Mouse (Mus musculus): ENCODE data around the gene Mea1. TPM values are rescaled to one million over a fixed set of nuclear protein-coding genes. Genes with fewer than 3 reads are reported as not detected.

The Mea1 gene
- 45.7 TPM for total RNA-seq (2023)

DNA sequence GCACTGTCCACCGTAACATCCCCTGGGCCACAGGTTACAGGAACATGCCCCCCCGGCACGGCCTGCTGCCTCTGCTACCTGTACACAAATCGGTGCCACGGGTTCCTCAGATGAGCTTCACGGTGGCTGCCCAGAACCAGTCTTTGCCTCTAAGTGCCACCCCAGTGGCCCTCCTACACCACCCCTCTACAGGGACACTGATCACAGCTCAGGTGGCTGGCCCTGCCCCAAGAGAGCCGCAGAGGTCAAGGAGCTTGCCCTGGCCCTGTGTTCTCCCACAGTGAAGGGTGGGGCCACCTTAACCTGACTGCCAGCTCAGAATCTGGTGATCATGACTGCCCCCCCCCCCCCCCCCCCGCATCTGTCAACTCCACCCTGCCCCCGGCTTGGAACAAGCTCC, at the start of gene Mea1:
Gene Mea1 (plus strand): TSS at position 378 of the 400 bp plus-strand sequence.

GRCm38 (mm10) chr17:46645561-46646321, 32.9 kb upstream of the Mea1 start, which contains the start of the genes Klc4 and Mrpl2:
TSS of gene Klc4 (minus strand) at chr17:46646022.
TSS of gene Mrpl2 (plus strand) at chr17:46646229.

GRCm38 (mm10) chr17:46650232-46651031, 28.2 kb upstream of the Mea1 start, which contains the start of gene Cul7:
TSS of gene Cul7 (plus strand) at chr17:46650337.

DNA sequence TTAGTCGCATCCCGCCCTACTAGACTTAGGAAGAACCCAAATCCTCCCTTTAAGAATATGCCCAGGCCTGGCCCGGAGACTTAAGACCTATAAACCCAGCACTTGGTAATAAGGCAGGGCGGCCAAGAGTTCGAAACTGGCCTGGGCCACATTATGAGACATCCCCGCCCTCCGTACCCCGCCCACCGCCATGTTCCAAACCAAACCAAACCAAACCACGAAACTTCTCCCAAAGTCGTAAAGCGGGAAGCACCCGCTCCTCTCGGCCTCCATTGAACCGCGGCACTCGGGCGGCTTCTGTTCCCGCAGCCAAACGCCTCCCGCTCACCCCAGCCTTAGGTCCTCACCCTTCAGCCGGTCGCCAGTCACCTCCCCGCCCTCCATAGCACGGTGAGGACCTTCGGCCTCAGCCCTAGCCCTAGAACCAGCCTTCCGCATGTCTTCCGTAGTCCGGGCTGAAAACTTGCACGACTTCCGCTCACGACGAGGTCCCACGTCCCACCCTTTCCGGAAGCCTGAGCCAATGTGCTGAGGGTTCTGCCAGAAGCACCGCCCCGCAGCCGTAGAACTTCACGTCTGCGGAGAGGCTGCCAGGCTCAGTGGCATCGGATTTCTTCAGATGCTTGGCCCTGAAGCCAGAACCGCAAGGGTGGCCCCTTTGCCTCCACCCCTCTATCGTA, 4.6 kb upstream of the Mea1 start, which contains the start of gene Rrp36:
Gene Rrp36 (minus strand): TSS at position 503 of the 680 bp plus-strand sequence.

DNA sequence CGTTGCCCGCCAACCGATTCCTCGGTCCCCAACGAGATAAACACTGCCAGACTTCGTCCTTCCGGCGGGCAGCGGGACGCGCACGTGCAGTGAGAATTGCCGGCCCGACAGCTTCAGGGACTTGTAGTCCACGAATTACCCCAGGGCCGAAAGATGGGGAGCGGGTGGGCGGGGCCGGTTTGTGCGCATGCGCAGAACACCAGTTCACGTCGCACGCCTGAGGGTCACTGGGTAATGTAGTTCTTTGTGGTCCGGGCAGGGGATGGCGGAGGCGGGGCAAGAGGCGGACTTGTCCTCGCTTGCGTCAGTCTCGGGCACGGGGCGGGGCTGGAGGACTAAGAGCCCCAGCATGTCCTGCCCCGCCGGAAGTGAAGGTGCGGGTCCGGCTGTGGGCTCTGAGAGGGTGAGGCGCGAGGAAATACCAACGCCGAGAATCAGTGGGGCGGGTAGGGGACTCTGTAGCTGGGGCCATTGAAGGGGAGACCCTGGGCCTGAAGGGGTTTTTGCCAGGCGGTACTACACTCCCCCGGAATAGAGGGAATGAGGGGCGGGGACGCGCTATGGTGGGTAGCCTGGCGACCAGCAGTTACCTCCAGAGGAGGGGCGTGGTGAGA, 2.3 kb downstream of the Mea1 start, which contains the start of gene Klhdc3:
Gene Klhdc3 (minus strand): TSS at position 155 of the 614 bp plus-strand sequence.

GRCm38 (mm10) chr17:46704887-46705835, 26.6 kb downstream of the Mea1 start, which contains the start of gene Ppp2r5d:
TSS of gene Ppp2r5d (minus strand) at chr17:46705111.

DNA sequence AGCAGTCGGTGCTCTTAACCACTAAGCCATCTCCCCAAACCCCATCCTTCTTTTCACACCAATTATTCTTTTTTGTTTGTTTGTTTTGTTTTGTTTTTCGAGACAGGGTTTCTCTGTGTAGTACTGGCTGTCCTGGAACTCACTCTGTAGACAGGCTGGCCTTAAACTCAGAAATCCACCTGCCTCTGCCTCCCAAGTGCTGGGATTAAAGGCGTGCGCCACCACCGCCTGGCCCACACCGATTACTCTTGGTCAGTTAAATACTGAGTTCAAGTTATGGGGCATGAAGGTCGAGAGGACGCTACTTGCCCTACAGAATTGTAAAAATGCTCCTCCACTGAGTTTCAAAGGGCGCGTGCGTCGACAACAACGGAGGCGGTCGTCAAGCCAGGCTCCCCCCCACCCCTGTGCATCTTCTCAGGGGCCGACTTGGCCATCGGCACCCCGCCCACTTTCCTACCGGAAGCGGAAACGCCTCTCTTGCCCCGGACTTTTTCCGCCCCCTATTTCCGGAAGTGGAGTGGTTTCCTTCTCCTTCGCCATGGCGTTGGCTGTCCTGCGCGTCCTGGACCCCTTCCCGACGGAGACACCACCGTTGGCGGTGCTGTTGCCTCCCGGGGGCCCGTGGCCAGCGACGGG, 32.5 kb downstream of the Mea1 start, which contains the start of gene Pex6:
Gene Pex6 (plus strand): TSS at position 505 of the 639 bp plus-strand sequence.

GRCm38 (mm10) chr17:46728904-46729318, 50.3 kb downstream of the Mea1 start, which contains the start of gene Gnmt:
TSS of gene Gnmt (minus strand) at chr17:46729168.

Other genes starting within 250 kb of the Mea1 start
- not detected for gene Crip3, start 249.9 kb upstream of the Mea1 start, total RNA-seq (2023)
- gene Slc22a7, start 240.3 kb upstream of the Mea1 start, total RNA-seq (2023): not detected
- 0.56 TPM for gene Ttbk1, start 191.1 kb upstream of the Mea1 start, total RNA-seq (2023)
- gene Dnph1, start 182.1 kb upstream of the Mea1 start, total RNA-seq (2023): not detected
- 13.4 TPM for gene Cul9, start 132.4 kb upstream of the Mea1 start, total RNA-seq (2023)
- gene Srf, start 122.6 kb upstream of the Mea1 start, total RNA-seq (2023): 62.6 TPM
- not detected for gene Ptk7, start 49.3 kb upstream of the Mea1 start, total RNA-seq (2023)
- 16.8 TPM for gene Klc4, start 32.8 kb upstream of the Mea1 start, total RNA-seq (2023)
- 29.7 TPM for gene Mrpl2, start 32.6 kb upstream of the Mea1 start, total RNA-seq (2023)
- gene Cul7, start 28.5 kb upstream of the Mea1 start, total RNA-seq (2023): 5.2 TPM
- 28.7 TPM for gene Rrp36, start 4.4 kb upstream of the Mea1 start, total RNA-seq (2023)
- gene Klhdc3, start 2.1 kb downstream of the Mea1 start, total RNA-seq (2023): 40.5 TPM
- gene Ppp2r5d, start 26.3 kb downstream of the Mea1 start, total RNA-seq (2023): 39.6 TPM
- 29.7 TPM for gene Pex6, start 32.7 kb downstream of the Mea1 start, total RNA-seq (2023)
- gene Gnmt, start 50.4 kb downstream of the Mea1 start, total RNA-seq (2023): 0.94 TPM
- gene Cnpy3, start 73.4 kb downstream of the Mea1 start, total RNA-seq (2023): 57.5 TPM
- not detected for gene Ptcra, start 84.9 kb downstream of the Mea1 start, total RNA-seq (2023)
- gene 2310039H08Rik, start 93.8 kb downstream of the Mea1 start, total RNA-seq (2023): 18.1 TPM
- 60.5 TPM for gene Rpl7l1, start 103.9 kb downstream of the Mea1 start, total RNA-seq (2023)
- 55.5 TPM for gene Bicral, start 179.7 kb downstream of the Mea1 start, total RNA-seq (2023)
- gene Tbcc, start 211.9 kb downstream of the Mea1 start, total RNA-seq (2023): 12.5 TPM
- not detected for gene Prph2, start 231.7 kb downstream of the Mea1 start, total RNA-seq (2023)